Mouse (Mus musculus) adrenal gland (tissue): ENCODE measurements around the gene Kcmf1.

ENCODE experiments used
- intact Hi-C: fragments of 180-260 bp; cut with DNase I; formaldehyde crosslinking; loops from one replicate; pipeline ENCODE4 v1.15.1; 2025

Kcmf1 gene

GRCm38 (mm10) chr6:72792641-72793040 is 107.1 kb downstream of the Kcmf1 start:
- intact Hi-C loops, result no loop called here
